Mouse (Mus musculus): ENCODE data around the gene 1600002K03Rik. TPM values are rescaled to one million over a fixed set of nuclear protein-coding genes. Genes with fewer than 3 reads are reported as not detected.

1600002K03Rik gene
- polyA plus RNA-seq, 1 experiment, result 11.2 TPM

DNA sequence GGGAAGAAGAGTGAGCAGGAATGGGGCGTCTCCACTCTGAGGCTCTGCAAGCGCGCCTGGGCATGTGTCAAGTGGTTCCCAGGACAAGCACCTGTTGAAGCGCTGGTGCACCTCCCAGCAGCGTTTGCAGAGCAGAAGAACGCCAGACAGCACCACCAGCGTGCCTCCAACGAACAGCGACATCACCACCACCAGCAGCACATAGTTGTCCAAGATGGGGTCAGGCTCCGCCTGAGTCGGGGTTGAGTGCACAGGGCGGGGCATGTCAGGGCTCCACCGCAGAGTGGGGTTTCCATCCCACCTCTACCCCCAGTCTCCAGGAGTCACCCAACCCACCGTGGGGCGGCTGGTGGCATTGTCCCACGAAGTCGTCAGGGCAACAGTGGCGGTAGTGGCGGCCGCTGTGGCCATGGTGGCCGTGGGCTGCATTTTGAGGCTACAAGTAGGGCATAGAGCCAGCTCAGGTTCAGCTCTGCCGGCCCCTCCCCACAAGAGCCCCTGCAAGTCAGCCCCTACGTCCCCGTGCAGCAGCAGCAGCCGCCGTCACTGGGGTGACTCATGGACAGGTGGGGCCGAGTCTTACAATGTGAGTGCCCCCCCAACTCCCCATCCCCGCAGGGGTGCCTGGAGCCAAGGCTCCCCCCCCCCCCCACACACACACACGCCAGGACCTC is 35.7 kb upstream of the 1600002K03Rik start:
- Histone ChIP-seq H3K27ac (ENCODE audit: insufficient read depth, low read depth, low read length) (no peak overlapping the region), H3K4me3 (ENCODE audit: insufficient read depth, low read depth, low read length) (no peak overlapping the region), H3K27me3 (replicated peaks; ENCODE audit: control insufficient read depth, insufficient read depth, low read length) (no peaks in the 10 kb centered on the region), H3K4me1 (ENCODE audit: control insufficient read depth, insufficient read depth, low read length) (no peaks in the 10 kb centered on the region), H3K36me3 (ENCODE audit: control insufficient read depth, insufficient read depth, low read length) (no peaks in the 10 kb centered on the region)
- DNase-seq, result no peak
- TF ChIP-seq CTCF (conservative IDR thresholded peaks at IDR 0.05; ENCODE audit: insufficient read depth, insufficient read length, low read depth, low read length) (no peak), POLR2A (IDR thresholded peaks at IDR 0.05; ENCODE audit: low read depth, low read length) (no peak)
- WGBS, result 26% methylated on average over 29 of the region's 29 CpGs

DNA sequence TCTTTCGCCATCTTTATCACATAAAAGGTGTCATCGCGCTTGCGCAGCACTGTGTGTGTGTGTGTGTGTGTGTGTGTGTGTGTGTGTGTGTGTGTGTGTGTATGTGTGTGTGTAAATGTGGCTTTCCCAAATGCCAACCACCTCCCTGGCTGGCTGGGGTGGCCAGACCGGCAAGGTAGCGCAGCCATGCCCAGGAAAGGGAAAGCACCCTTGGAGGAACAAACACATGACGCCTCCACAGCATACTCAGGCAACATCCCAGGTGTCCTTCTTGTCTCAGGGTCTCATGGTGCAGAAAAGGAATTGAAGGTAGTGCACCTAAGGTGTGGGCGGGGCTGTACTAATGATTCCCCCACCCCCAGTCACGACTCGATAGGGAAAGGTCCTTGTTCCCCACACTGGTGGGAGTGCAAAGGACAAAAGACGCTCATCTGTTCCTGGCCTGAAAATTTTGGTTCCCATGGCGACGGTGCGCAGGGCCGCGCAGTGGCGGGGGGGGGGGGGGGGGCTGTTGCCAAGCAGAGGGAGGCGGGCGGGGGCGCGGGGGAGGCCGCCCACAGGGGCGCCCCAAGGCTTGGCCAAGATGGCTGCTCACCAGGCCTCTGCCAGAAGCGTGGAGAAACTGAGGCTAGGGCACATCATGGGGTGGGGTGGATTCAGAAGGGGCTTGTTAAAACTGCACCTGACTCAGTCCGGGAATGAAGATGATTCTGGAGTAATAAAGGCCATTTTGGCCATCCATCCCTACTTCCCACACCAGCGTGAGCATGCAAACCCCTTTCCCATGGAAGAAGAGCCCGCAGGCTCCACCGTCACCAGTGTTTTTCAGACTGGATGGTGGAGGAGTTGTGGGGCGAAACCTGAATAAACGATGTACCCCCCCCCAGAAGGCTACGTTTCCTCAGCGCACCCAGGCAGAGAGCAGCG is 34.9 kb upstream of the 1600002K03Rik start:
- DNase-seq, result peak; percentile 5
- peak overlapping the region; percentile 58; the same call in 1 of the 2 replicates for H3K4me3 ChIP-seq (ENCODE audit: insufficient read depth, low read depth, low read length)

DNA sequence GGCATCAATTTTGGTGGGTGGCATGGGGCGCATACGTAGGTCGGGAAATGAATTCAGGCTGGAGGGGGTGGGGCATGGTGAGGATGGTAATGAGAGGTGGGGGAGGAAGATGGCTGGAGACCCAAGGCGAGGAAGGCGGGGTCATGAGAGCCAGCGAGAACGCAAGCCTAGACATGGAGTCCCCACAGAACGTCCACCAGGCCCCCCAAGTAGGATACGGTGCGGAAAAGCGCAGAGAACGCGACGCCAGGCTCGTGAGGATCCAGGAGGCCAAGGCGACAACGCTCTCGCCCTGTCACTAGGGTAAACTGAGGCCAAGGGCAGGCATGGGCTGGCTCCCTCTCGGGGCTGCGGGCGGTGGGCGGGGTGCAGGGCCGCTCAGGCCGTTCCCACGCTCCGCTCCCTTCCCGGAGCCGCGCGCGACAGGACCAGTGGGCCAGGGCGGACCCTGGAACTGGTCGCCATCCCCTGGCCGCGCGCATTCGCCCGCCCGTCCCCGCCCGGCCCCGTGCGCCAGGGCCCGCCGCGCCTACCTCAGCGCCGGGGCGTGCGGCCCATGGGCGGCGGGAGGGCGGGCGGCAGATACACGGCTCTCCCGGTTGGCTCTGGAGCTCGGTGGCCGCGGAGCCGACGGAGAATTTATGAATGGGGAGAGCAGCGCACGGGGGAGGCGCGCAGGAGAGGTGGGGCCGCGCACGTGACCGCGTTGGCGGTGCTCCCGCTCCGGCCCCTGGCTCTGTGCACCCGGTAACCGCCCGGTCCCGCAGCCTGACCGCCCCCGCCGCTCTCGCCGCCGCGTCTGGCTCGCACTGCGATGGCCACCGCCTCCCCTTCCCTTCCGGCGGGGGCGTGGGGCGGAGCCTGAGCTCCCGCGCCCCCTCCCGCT is 33.9 kb upstream of the 1600002K03Rik start, which contains the start of gene Atp5d:
Gene Atp5d (plus strand): TSS at position 80 of the 886 bp plus-strand sequence.
- WGBS, result 1% methylated on average over 90 of the region's 94 CpGs
- H3K4me1 ChIP-seq (ENCODE audit: control insufficient read depth, insufficient read depth, low read length), result peaks cover 3% of the 10 kb centered on the region; the same call in 1 of the 2 replicates
- peak; percentile 74 for DNase-seq
- H3K27me3 ChIP-seq (replicated peaks; ENCODE audit: control insufficient read depth, insufficient read depth, low read length), result no peaks in the 10 kb centered on the region
- no peaks in the 10 kb centered on the region for H3K36me3 ChIP-seq (ENCODE audit: control insufficient read depth, insufficient read depth, low read length)
- TF ChIP-seq CTCF (conservative IDR thresholded peaks at IDR 0.05; ENCODE audit: insufficient read depth, insufficient read length, low read depth, low read length) (no peak), POLR2A (IDR thresholded peaks at IDR 0.05; ENCODE audit: low read depth, low read length) (peak; percentile 20)
- no peak within 1 kb of the TSS for H3K27ac ChIP-seq (ENCODE audit: insufficient read depth, low read depth, low read length)
- peak within 1 kb of the TSS; percentile 58 for H3K4me3 ChIP-seq (ENCODE audit: insufficient read depth, low read depth, low read length)

More for the DNA sequence above, 34.9 kb upstream of the 1600002K03Rik start:
- no peak overlapping the region for H3K27ac ChIP-seq (ENCODE audit: insufficient read depth, low read depth, low read length)
- no peaks in the 10 kb centered on the region for H3K27me3 ChIP-seq (replicated peaks; ENCODE audit: control insufficient read depth, insufficient read depth, low read length)
- 19% methylated on average over 30 of the region's 33 CpGs for WGBS
- no peaks in the 10 kb centered on the region; the same call in 1 of the 2 replicates for H3K4me1 ChIP-seq (ENCODE audit: control insufficient read depth, insufficient read depth, low read length)
- no peaks in the 10 kb centered on the region for H3K36me3 ChIP-seq (ENCODE audit: control insufficient read depth, insufficient read depth, low read length)
- TF ChIP-seq POLR2A (IDR thresholded peaks at IDR 0.05; ENCODE audit: low read depth, low read length) (no peak), CTCF (conservative IDR thresholded peaks at IDR 0.05; ENCODE audit: insufficient read depth, insufficient read length, low read depth, low read length) (no peak)

DNA sequence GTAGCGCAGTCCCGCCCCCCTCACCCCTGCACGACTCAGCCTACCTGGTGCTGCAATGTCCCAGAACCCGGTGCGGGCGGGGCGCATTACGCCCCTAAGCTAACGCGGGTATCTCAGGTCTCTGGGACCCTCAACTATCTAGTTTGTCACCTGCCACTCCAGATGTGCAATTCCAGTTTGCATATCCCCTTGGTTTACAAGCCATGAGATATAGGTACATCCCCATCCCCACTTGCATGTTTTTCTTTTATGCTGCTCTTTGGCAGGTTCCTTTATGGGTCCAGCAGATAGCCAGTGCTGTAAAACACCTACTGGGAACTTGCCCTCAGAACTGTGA is 33.3 kb upstream of the 1600002K03Rik start:
- H3K27ac ChIP-seq (ENCODE audit: insufficient read depth, low read depth, low read length), result no peak overlapping the region
- peak overlapping the region; percentile 58 for H3K4me3 ChIP-seq (ENCODE audit: insufficient read depth, low read depth, low read length)
- H3K4me1 ChIP-seq (ENCODE audit: control insufficient read depth, insufficient read depth, low read length), result peaks cover 4% of the 10 kb centered on the region; the same call in 1 of the 2 replicates
- H3K36me3 ChIP-seq (ENCODE audit: control insufficient read depth, insufficient read depth, low read length), result no peaks in the 10 kb centered on the region
- no peaks in the 10 kb centered on the region for H3K27me3 ChIP-seq (replicated peaks; ENCODE audit: control insufficient read depth, insufficient read depth, low read length)
- WGBS, result 2% methylated on average over 10 of the region's 10 CpGs
- TF ChIP-seq POLR2A (IDR thresholded peaks at IDR 0.05; ENCODE audit: low read depth, low read length) (no peak), CTCF (conservative IDR thresholded peaks at IDR 0.05; ENCODE audit: insufficient read depth, insufficient read length, low read depth, low read length) (no peak)
- no peak for DNase-seq

DNA sequence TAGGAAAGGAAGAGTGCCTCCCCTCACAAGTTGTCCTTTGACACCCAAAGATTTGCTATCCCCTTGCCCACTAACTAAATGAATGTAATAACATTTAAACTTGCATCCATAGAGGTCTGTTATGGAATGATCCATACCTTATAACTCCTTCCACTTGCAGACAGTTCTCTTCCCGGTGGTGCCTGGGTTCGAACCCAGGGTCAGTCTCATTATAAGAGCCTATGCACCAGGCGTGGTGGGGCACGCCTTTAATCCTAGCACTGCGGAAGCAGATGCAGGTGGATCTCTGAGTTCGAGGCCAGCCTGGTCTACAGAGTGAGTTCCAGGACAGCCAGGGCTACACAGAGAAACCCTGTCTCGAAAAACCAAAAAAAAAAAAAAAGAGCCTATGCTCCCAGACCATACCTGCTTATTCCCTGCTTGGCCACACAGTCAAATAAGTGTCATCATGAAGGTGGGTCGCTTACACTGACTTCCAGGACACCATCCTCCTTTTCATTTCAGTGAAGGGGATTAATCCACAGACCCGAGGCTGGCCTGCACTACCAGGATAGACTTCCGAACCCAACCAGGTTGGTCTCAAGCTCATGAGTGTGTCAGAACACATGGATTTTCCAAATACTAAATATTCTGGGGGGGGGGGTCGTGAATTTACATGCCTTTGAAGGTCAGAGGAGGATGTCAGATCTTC is 32.6 kb upstream of the 1600002K03Rik start:
- WGBS, result 81% methylated on average over 11 of the region's 11 CpGs
- TF ChIP-seq POLR2A (IDR thresholded peaks at IDR 0.05; ENCODE audit: low read depth, low read length) (no peak), CTCF (conservative IDR thresholded peaks at IDR 0.05; ENCODE audit: insufficient read depth, insufficient read length, low read depth, low read length) (no peak)

DNA sequence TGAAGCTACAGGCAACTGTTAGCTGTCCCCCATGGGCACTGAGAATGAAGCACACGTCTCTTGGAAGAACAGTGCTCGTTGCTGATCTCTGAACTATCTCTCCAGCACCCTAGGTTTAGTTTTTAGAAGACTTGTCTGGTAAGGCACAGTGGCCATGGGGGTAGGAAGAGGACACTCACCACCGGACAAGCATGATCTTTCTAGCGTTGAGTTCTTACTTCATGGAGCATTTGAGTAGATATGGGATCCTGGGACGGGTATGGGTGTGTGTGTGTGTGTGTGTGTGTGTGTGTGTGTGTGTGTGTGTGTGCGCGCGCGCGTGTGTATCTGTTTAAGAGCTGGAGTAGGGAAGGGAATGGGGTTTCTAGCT is 32.1 kb upstream of the 1600002K03Rik start, which contains the start of gene Cbarp:
Gene Cbarp (minus strand): TSS at position 170 of the 370 bp plus-strand sequence.
- Histone ChIP-seq H3K27me3 (replicated peaks; ENCODE audit: control insufficient read depth, insufficient read depth, low read length) (no peaks in the 10 kb centered on the region), H3K27ac (ENCODE audit: insufficient read depth, low read depth, low read length) (peak within 1 kb of the TSS; percentile 78), H3K36me3 (ENCODE audit: control insufficient read depth, insufficient read depth, low read length) (no peaks in the 10 kb centered on the region), H3K4me1 (ENCODE audit: control insufficient read depth, insufficient read depth, low read length) (peaks cover 6% of the 10 kb centered on the region; the same call in 1 of the 2 replicates), H3K4me3 (ENCODE audit: insufficient read depth, low read depth, low read length) (peak within 1 kb of the TSS; percentile 44)
- DNase-seq, result no peak
- no peak for TF ChIP-seq POLR2A (IDR thresholded peaks at IDR 0.05; ENCODE audit: low read depth, low read length)
- no peak for TF ChIP-seq CTCF (conservative IDR thresholded peaks at IDR 0.05; ENCODE audit: insufficient read depth, insufficient read length, low read depth, low read length)
- 81% methylated on average over 10 of the region's 10 CpGs for WGBS

More for the DNA sequence above, 32.6 kb upstream of the 1600002K03Rik start:
- peaks cover 4% of the 10 kb centered on the region; the same call in 1 of the 2 replicates for H3K4me1 ChIP-seq (ENCODE audit: control insufficient read depth, insufficient read depth, low read length)
- H3K27ac ChIP-seq (ENCODE audit: insufficient read depth, low read depth, low read length), result no peak overlapping the region
- H3K27me3 ChIP-seq (replicated peaks; ENCODE audit: control insufficient read depth, insufficient read depth, low read length), result no peaks in the 10 kb centered on the region
- H3K36me3 ChIP-seq (ENCODE audit: control insufficient read depth, insufficient read depth, low read length), result no peaks in the 10 kb centered on the region
- no peak for DNase-seq
- H3K4me3 ChIP-seq (ENCODE audit: insufficient read depth, low read depth, low read length), result no peak overlapping the region

Measured in kidney, adult 2 months (tissue).